In the genomic region with DNA sequence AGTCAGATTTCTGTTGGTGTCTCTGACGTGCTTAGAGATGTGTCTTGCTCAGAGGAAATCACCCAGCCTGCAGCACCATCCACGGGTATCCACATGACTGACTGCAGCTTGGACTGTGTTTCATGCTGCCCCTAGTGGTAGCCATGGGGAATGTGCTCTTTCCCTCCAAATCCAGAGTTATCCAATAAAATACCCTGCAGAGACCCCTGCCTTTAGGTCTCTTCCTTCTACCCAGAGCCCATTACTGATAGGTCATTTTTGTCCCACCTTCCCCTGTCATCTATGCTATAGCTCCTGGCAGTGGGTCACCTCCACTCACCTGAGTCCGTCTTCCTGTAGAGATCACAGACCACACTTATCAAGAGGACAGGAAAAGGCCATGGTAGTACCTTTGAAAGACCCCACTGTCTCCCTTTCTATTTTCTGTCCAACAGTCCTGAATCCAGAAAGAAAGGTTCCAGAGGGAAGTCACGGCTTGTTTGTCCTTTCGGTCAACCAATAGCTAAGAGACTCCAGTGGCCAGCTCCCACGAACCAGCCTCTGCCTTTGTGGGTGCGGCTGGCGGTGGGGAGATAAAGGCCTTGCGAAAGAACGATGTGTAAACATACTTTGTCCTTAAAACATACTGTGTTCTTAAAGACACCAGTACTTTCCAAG, we compare ENCODE assay signal across 8 mouse cellular contexts. TPM values are rescaled to one million over a fixed set of nuclear protein-coding genes. Genes with fewer than 3 reads are reported as not detected.
DNase-seq lines count a peak whose midpoint lies in the region; ATAC-seq lines count a peak whose summit lies in the region.

No protein-coding gene starts in this region.

- H3K36me3 ChIP-seq in embryonic facial prominence, embryonic 13.5 days: peaks cover 43% of the 10 kb centered on the region
- H3K36me3 ChIP-seq in megakaryocyte, embryonic 14.5 days (replicated peaks; ENCODE audit: low read length): peaks cover 94% of the 10 kb centered on the region
- H3K36me3 ChIP-seq in stomach, embryonic 16.5 days (ENCODE audit: control insufficient read depth, insufficient read depth, low read length): peaks cover 11% of the 10 kb centered on the region

- intact Hi-C loops in heart, postnatal 25 days (cut with DNase I): no loop called here
- intact Hi-C loops in left cerebral cortex, postnatal 14 days (cut with DNase I): loop anchor here (5.0 kb wide), 1 partner anchor 37 kb away; no protein-coding TSS in a partner anchor

- H3K27me3 ChIP-seq in embryonic facial prominence, embryonic 13.5 days: no peaks in the 10 kb centered on the region
- H3K27me3 ChIP-seq in megakaryocyte, embryonic 14.5 days (replicated peaks): no peaks in the 10 kb centered on the region
- no peaks in the 10 kb centered on the region for H3K27me3 ChIP-seq in stomach, embryonic 16.5 days (ENCODE audit: control insufficient read depth, insufficient read depth, low read length)

- H3K4me1 ChIP-seq in embryonic facial prominence, embryonic 13.5 days: no peaks in the 10 kb centered on the region
- H3K4me1 ChIP-seq in megakaryocyte, embryonic 14.5 days: peaks cover 100% of the 10 kb centered on the region
- peaks cover 12% of the 10 kb centered on the region for H3K4me1 ChIP-seq in stomach, embryonic 16.5 days (ENCODE audit: control insufficient read depth, insufficient read depth, low read length)

- H3K9ac ChIP-seq in embryonic facial prominence, embryonic 13.5 days: no peak overlapping the region
- H3K9ac ChIP-seq in stomach, embryonic 16.5 days (ENCODE audit: low read length): peak overlapping the region; percentile 50; the same call in 1 of the 2 replicates

- no peaks in the 10 kb centered on the region for H3K9me3 ChIP-seq in embryonic facial prominence, embryonic 13.5 days
- H3K9me3 ChIP-seq in megakaryocyte, embryonic 14.5 days: no peaks in the 10 kb centered on the region
- no peaks in the 10 kb centered on the region for H3K9me3 ChIP-seq in stomach, embryonic 16.5 days (replicated peaks; ENCODE audit: control insufficient read depth, low read length)

- ATAC-seq in embryonic facial prominence, embryonic 13.5 days (ENCODE audit: insufficient number of reproducible peaks, insufficient read depth, low FRiP score, low TSS enrichment, low read depth): peak; percentile 34; the same call in 1 of the 2 replicates
- peak; percentile 67; the same call in 1 of the 2 replicates for ATAC-seq in stomach, embryonic 16.5 days (ENCODE audit: insufficient read depth, low FRiP score)

- WGBS in embryonic facial prominence, embryonic 13.5 days: 66% methylated on average over 10 of the region's 10 CpGs
- 33% methylated on average over 10 of the region's 10 CpGs for WGBS in stomach, embryonic 16.5 days

- H3K4me2 ChIP-seq in embryonic facial prominence, embryonic 13.5 days: no peak overlapping the region
- peak overlapping the region; percentile 40; the same call in 1 of the 2 replicates for H3K4me2 ChIP-seq in stomach, embryonic 16.5 days (ENCODE audit: low read depth, low read length)

- no peak overlapping the region for H3K4me3 ChIP-seq in embryonic facial prominence, embryonic 13.5 days
- peak overlapping the region; percentile 81 for H3K4me3 ChIP-seq in megakaryocyte, embryonic 14.5 days (replicated peaks)
- peak overlapping the region; percentile 14; the same call in 1 of the 2 replicates for H3K4me3 ChIP-seq in stomach, embryonic 16.5 days (replicated peaks; ENCODE audit: low read length)

- peak; percentile 62 for DNase-seq in kidney, adult 18-20 months
- DNase-seq in kidney, adult 8-10 months: no peak
- DNase-seq in MN1 (ENCODE audit: low spot score): peak; percentile 36
- DNase-seq in heart, postnatal 25 days (ENCODE audit: low spot score): peak; percentile 62
- DNase-seq in left cerebral cortex, postnatal 14 days (ENCODE audit: low spot score in 2 of 2): peak; percentile 56 to 78

- no peak overlapping the region; the same call in 1 of the 2 replicates for H3K27ac ChIP-seq in embryonic facial prominence, embryonic 13.5 days
- peak overlapping the region; percentile 91 for H3K27ac ChIP-seq in stomach, embryonic 16.5 days (ENCODE audit: low read length)

RNA-seq across cellular contexts. Expression of gene Fads3, which starts 18.7 kb away (rescaled TPM):
- polyA plus RNA-seq in embryonic facial prominence, embryonic 13.5 days (2015; fragmentation: Nextera tagmentation; extraction: Ambion mirVana): 8.6 and 10.0 TPM in 2 replicates
- total RNA-seq in heart, postnatal 25 days (2021): 10 to 100 TPM; 35.9 to 36.0 TPM
- total RNA-seq in left cerebral cortex, postnatal 14 days (2021): 10 to 100 TPM; 35.0 to 36.6 TPM
- polyA plus RNA-seq in megakaryocyte, embryonic 14.5 days (2012; ENCODE audit: insufficient read depth, low replicate concordance): 3.6 and 19.1 TPM in 2 replicates
- 18.9 and 22.5 TPM in 2 replicates for polyA plus RNA-seq in stomach, embryonic 16.5 days (2015; fragmentation: Nextera tagmentation; extraction: Ambion mirVana)

RNA-seq across cellular contexts. Expression of gene Fads2, which starts 41.5 kb away (rescaled TPM):
- polyA plus RNA-seq in embryonic facial prominence, embryonic 13.5 days (2015; fragmentation: Nextera tagmentation; extraction: Ambion mirVana): 70.0 and 79.8 TPM in 2 replicates
- 1 to 10 TPM; 5.2 to 5.4 TPM for total RNA-seq in heart, postnatal 25 days (2021)
- 100 to 1,000 TPM; 175 to 191 TPM for total RNA-seq in left cerebral cortex, postnatal 14 days (2021)
- 111 and 271 TPM in 2 replicates for polyA plus RNA-seq in megakaryocyte, embryonic 14.5 days (2012; ENCODE audit: insufficient read depth, low replicate concordance)
- 102 and 104 TPM in 2 replicates for polyA plus RNA-seq in stomach, embryonic 16.5 days (2015; fragmentation: Nextera tagmentation; extraction: Ambion mirVana)

RNA-seq across cellular contexts. Expression of gene Rab3il1, which starts 58.6 kb away (rescaled TPM):
- 42.0 and 43.3 TPM in 2 replicates for polyA plus RNA-seq in embryonic facial prominence, embryonic 13.5 days (2015; fragmentation: Nextera tagmentation; extraction: Ambion mirVana)
- total RNA-seq in heart, postnatal 25 days (2021): 1 to 10 TPM; 8.9 to 9.3 TPM
- 10 to 100 TPM in 1 of 2 experiments, 1 to 10 TPM in 1; 8.9 to 10.4 TPM for total RNA-seq in left cerebral cortex, postnatal 14 days (2021)
- polyA plus RNA-seq in megakaryocyte, embryonic 14.5 days (2012; ENCODE audit: insufficient read depth, low replicate concordance): 2.0 and 8.8 TPM in 2 replicates
- polyA plus RNA-seq in stomach, embryonic 16.5 days (2015; fragmentation: Nextera tagmentation; extraction: Ambion mirVana): 33.7 and 38.1 TPM in 2 replicates

RNA-seq across cellular contexts. Expression of gene Best1, which starts 58.6 kb away (rescaled TPM):
- 0.73 and 0.98 TPM in 2 replicates for polyA plus RNA-seq in embryonic facial prominence, embryonic 13.5 days (2015; fragmentation: Nextera tagmentation; extraction: Ambion mirVana)
- under 1 TPM in 1 of 2 experiments, not detected in 1; 0.10 TPM for total RNA-seq in heart, postnatal 25 days (2021)
- total RNA-seq in left cerebral cortex, postnatal 14 days (2021): 1 to 10 TPM; 1.1 to 2.1 TPM
- polyA plus RNA-seq in megakaryocyte, embryonic 14.5 days (2012; ENCODE audit: insufficient read depth, low replicate concordance): not detected in 2 replicates
- polyA plus RNA-seq in stomach, embryonic 16.5 days (2015; fragmentation: Nextera tagmentation; extraction: Ambion mirVana): 0.61 and 0.64 TPM in 2 replicates

Comparison
In these comparisons a context has a peak if more than half of its experiments do, and no peak if none do; other contexts are left out.
1. DNase-seq: peak in kidney, adult 18-20 months (single experiment), MN1 (single experiment), heart, postnatal 25 days (single experiment) and left cerebral cortex, postnatal 14 days (2 of 2); none in kidney, adult 8-10 months (0 of 2).